Mouse (Mus musculus) thymus, adult 2 months (tissue): ENCODE results near the gene Setd5.

Source experiments
- CTCF ChIP-seq: fragments of 200-500 bp; IDR thresholded peaks from 2 replicates; pipeline ENCODE4 v1.5.1; 2012; ENCODE audit warnings: mild to moderate bottlenecking, control low read depth, low read length, moderate library complexity, borderline replicate concordance; ENCODE audit not compliant: control insufficient read depth, poor library complexity, insufficient read depth; ENCODE audit errors: extremely low read depth
- POLR2A ChIP-seq: fragments of 200-500 bp; IDR thresholded peaks from 2 replicates; pipeline ENCODE4 v1.6.1; 2012; ENCODE audit warnings: mild to moderate bottlenecking, low read length, control low read depth, moderate library complexity; ENCODE audit not compliant: control insufficient read depth, poor library complexity, insufficient read depth; ENCODE audit errors: extremely low read depth

- no peak for TF ChIP-seq POLR2A
- no peak for TF ChIP-seq CTCF
Observed at GRCm38 (mm10) chr6:113049159-113049558, 28.0 kb upstream of the Setd5 start.
